Mouse (Mus musculus) R1 (cell line): Measurements from ENCODE around the gene Pknox1.
A peak's percentile ranks its signal among the peaks of the same experiment; 100 is the strongest.
"Not testable (repeated sequence)": the region's sequence is repeated elsewhere in the genome, so short reads cannot be mapped to it uniquely, and the experiment has no call there.

Experiments used
- DNase-seq: peaks from one replicate; pipeline ENCODE4 v3.0.0-alpha.2; 2018; ENCODE audit warnings: low read depth, low spot score

The Pknox1 gene

DNA sequence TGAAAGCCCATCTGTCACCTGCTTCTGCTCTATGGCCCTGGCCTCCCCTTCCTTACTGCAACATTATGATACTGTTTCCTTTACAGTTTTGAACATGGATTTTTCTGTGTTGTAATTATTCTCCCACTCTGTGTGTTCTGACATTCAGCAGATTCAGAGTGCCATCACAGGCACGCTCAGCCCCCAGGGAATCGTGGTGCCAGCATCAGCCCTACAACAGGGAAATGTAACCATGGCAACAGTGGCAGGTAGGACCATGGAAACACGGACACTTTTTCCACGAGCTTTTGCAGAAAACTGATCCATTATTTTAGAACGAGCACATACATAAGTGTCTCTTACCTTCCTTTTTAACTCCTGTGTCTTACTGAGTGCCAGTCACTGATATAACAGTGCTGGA lies 30.5 kb downstream of the Pknox1 start:
- no peak for DNase-seq

DNA sequence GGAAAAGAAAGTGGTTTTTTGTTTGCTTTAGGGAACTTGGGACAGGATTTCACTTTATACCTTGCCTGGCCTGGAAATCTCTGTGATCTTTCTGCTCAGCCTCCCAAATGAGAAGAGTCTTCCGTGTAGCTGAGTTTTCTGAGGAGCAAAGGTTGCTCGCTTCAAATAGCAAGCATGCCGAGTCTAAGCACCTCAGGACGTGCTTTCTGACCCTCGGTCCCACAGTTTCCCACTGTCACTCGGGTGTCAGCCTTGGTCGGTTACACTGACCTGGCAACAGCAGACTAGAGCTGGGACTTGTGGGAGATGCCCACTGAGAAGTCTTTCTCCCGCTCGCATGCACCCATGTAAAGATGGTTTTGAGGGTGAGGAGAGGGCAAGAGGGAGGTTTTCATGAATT lies 33.4 kb downstream of the Pknox1 start:
- DNase-seq, result no peak

DNA sequence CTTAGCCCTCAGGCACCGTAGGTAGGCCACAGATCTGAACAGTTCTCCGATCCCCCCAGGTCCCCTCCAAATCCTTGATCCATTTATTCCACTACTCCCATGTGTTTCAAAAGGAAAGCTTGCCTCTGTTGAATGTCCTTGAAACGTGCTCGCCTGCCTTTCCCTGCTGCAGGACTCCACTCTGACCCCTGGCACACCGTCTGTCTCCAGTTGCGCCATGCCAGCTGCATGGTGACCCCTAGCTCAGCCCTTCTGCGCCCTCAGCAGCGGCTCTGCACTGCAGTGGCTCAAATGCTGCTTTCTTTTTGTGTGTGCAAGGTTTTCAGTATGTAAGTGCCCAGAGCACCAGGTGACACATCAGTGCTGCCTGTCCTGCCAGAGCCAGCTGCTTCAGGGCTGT lies 34.1 kb downstream of the Pknox1 start:
- DNase-seq, result no peak

DNA sequence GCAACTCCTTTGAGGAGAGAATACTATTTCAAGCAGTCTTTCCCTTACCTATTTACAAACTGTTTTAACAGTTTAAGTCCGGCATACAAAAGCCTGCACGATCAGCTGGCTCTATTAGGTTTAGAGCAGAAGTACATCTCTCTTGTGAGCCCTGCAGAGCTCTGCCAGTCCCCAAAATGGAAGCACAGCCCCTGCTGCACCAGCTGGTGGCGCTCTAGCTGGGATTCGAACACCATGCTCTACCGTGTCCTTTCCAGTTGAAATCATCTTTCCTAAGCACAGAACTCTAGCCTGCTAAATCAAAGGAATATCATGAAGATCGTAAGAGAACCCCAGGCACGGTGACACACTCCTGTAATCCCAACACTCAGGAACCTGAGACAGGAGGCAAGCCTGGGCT lies 41.9 kb downstream of the Pknox1 start:
- DNase-seq, result peak; percentile 61

DNA sequence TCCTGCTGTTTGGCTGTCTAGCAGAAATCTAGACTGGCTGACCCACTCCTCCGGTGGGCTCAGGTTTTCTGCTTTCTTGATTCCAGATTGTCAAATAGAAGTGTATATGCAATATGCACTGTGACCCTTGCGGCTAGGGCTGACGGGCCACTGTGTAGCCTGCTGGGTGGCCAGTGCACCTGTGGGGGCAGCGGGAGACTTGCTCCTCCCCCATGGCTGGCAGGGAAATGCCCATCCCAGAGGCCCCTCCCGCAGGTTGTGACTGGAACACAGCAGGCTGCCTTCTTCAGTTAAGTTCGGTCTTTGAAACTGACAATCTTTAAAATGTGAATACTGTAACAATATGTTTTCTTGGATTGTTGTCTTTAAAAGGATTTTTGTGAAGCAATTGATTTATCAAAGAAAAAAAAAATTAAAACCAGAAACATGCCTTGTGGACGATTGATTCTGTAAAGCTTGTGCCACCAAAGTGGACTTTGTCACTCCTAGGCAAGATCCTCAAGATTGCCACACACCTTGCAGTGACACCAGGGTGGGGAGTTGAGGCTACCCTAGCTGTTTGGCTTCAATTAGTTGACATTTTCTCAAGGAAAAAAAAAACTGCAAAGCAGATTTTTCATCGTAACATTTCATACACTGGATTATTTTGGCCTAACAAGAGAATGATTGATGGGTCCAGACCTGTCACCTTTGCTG lies 42.9 kb downstream of the Pknox1 start:
- no peak for DNase-seq

DNA sequence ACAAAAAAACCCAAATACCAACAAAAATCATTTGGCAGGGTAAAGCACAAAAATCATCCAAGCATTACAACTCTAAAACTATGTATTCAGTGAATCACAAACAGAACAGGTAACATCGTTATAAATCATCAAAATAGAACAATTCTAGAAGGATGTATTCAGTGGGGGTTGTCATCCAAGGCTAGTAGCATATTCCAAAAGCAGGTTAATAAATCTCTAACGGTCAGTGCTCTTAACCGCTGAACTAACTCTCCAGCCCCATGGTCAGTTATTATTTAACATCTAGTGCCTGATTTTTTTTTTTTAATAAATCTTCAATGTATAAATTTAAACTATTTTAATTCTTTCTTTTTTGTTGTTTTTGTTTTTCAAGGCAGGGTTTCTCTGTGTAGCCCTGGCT lies 44.6 kb downstream of the Pknox1 start:
- DNase-seq, result not testable (repeated sequence)

DNA sequence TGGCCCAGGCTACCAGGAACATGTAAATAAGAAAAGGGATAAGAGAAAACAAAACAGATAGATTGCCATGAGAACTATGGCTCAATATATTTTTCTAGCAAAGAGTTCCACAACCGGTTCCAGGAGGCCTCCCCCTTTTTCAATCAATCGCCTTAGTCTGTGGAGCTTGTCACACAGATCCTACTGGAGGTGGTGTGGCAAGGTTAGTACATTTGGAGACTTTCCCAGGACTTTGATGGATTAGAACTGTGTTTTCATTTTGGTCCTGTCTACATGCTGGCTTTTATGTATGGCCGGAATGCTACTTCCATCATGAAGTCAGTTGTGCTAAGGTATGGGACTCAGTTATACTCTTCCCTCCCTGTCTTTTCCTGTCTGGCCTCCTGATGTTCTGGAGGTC lies 45.4 kb downstream of the Pknox1 start:
- no peak for DNase-seq

DNA sequence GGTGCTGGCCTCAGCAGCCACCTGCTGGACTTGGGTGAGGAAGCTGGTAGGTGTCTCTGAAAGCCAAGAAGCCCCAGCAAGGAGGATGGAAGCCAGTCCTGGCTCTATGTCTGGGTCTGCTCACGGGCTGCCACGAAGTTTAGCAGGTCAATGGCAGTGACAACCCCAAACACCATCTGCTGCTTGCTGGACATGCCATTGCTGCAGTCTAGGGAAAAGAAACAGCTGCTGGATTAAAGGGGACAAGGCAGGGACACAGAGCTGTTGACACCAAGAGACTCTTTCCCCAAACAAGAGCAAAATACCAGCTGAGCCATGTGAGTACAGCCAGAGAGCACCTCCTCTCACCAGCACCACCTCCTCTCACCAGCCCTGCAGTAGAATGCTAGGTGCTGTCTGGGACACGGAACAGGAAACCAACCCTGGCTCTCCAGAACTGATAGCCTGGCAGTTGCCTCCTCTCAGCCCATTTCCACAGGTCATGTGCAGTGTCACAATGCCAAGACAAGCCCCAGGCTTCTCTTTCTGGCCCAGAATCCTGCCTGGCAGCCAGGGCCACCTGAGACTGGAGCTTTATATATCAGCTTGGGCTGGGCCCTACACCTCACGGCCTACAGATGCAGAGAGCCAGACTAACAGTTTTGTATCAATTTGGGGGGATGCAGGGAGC lies 48.7 kb downstream of the Pknox1 start:
- DNase-seq, result no peak

DNA sequence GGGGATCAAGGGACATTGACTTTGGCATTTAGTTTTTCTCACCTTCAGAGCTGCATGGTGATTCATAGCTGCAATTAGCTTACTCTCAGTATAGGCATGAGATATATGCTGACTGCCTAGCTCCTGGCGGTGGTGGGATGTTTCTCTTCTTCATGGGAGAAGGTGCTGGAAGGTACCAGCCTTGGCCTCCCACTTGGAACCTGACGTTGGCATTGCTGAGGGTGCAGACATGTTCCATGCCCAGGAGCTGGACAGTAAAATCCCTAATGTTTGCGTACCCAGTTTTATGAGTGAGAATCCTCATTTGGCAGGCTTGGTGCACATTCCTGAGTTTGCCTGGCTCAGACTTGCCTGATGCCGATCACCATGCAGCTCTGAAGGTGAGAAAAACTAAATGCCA lies 58.6 kb downstream of the Pknox1 start:
- DNase-seq, result no peak

DNA sequence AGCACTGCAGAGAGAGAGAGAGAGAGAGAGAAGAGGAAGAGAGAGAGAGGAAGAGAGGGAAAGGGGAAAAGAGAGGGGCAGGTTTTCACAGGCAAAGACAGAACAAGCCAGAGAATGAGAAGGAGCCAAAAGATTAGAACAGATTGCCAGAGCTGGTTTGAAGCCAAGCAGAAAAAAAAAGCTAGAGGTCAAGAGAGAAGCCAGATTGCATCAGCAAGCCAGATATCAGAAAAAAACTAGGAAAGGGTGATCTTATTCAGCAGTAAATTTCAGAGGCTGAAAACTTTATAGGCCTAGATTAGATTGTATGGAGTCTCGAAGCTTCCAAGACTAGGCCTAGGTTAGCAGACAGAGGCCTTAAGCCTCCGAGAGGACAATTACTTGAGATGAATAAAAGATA lies 63.4 kb downstream of the Pknox1 start:
- no peak for DNase-seq

DNA sequence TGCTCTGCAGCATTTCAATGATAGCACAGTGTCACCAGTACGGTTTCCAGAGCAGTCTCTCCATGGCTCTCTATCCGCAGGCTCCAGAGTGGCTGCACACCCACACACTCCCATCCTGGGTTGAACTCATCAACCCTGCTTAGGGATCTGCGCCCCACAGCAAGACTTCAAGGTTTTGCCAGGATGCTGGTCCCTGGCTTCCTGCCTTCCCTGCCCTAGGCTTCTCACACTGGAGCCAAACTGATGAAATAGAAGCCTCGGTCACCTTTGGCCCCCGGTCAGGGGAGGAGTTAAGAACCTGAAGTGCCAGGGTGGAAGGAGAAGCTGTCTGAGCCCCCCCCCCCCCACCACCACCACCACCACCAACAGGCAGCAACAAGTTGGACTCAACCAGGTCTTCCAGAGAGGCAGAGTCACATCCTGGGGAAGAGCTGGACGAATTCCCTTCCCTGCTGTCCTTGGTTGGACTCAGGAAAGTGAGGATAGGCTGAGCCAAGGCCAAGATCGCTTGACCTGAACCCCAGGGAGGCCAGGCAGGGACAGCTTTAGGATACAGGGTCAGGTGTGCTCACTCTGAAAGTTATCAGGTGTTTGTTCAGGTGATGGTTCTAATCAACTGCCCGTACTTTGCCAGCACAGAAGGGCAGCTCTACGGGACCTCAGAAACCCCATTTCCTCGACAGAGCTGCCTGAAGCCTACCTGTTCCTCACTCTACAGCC lies 66.7 kb downstream of the Pknox1 start:
- no peak for DNase-seq

DNA sequence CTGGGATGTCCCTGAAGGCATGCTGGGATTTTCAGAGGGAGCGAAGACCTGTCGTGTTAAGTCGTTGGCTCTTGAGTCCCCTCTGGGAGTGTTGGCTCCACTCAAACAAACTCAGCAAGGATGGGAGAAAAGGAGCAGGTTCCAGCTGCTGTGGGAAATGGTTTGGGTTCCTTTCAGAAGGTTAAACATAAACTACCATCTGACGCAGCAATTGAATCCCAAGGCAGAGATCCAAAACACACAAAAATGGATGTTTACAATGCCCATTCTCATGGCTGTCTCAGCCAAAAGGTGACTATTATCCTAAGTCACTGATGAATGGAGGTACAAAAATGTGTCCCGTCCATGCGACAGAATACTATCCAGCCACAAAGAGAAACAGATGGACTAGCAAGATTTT lies 68.5 kb downstream of the Pknox1 start:
- DNase-seq, result no peak

DNA sequence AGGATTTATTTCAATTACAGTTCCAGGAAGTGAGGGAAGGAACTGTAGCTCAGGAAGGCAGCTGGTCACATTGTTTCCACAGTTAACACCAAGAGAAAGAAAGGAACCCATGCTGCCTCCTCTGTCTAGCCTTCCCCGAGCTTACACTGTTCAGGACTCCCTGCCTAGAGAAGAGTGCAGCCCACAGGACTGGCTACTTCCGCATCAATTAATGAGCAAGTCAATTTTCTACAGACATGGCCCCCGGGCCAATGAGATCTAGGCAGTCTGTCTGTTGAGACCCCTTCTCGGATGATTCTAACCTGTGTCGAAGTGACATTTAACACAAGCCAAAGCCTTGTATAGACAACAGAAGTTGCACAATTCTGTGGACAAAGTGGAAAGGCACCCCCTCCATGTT lies 70.4 kb downstream of the Pknox1 start:
- no peak for DNase-seq

DNA sequence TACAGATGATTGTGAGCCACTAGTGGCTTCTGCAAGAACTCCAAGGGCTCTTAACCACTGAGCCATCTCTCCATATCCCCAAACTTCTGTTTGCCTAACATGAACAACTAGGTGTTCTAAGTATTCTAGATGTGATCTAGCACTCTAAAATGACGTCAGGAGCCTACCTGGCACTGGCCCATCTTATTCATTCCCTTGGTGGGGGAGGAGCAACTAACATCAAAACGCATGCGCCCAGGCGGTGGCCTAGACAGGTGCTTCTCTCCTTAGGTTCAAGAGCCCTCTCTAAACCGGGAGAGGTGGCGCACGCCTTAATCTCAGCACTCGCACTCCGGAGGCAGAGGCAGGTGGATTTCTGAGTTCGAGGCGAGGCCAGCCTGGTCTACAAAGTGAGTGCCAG lies 71.2 kb downstream of the Pknox1 start:
- DNase-seq, result peak; percentile 46

DNA sequence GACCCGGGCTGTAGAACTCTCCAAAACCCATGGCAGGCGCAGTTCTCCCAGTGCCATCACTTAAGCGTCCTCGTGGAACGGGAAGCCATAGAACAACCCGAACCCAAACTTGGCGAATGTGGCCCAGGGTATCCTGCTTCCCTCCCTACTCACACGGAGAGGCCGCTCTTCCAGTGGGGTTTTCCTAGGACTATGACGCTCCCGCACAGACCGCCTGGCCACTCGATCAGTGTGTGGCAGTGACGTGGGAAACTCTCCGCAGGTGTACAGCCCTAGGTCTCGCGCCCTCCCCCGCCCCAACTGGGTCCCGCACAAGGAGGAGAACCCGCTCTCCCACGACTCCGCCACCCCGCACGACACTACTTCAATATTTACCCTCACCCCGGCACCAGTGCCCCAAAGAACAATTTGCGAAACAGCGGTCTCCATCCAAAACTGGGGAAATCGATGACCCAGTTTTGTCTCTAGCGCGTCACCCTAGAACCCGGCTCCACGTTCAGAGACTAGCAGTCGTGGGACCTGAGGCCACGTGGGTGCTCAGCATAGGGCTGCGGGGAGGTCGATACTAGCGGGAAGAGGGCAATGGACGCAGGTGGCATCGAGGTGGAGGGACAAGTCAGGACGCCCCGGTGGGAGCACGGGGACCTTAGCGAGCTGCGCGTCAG lies 71.9 kb downstream of the Pknox1 start:
- DNase-seq, result peak; percentile 47

DNA sequence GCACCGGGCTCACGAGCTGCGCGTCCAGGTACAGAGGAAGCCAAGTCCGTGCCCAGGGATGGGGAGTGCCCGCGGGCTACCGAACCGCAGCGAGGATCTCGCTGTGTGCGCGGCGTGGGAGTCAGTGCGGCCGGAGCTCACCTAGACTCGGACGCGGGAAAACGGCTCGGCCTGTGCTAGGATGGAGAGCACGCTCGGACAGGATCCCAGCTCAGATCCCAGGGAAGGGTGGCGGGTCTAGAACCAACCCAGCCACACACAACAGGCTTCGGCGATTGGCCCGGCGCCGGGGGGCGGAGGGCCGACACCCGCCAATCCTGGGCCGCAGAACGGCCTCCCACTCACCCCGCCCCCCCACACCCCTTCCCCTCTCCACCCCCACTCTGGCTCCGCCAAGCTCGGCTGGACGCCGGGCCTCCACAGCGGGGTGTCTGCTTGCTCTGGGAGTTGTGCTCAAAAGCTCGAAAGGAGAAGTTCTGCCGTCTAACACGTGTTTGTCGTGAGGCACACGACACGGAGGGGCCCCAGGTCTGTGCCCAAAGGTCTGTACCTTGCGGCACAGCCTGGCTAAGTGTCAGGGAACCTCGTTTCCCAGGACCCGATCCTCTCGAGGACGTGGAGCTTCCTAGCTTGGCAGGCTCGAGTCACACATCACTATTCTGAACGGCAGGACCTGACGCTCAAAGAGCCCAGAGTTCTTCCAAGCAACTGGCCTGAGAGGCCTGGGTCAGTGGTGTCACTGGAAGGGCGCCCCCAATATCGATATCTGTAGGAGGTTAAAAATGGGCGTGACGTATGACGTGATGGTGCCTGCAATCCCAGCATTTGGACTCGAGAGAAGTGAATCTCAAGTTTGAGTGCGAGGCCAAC lies 72.6 kb downstream of the Pknox1 start, which contains the start of gene Cbs:
TSS of gene Cbs (minus strand) at position 297 of the 870 bp plus-strand sequence.
- DNase-seq, result peak; percentile 91

DNA sequence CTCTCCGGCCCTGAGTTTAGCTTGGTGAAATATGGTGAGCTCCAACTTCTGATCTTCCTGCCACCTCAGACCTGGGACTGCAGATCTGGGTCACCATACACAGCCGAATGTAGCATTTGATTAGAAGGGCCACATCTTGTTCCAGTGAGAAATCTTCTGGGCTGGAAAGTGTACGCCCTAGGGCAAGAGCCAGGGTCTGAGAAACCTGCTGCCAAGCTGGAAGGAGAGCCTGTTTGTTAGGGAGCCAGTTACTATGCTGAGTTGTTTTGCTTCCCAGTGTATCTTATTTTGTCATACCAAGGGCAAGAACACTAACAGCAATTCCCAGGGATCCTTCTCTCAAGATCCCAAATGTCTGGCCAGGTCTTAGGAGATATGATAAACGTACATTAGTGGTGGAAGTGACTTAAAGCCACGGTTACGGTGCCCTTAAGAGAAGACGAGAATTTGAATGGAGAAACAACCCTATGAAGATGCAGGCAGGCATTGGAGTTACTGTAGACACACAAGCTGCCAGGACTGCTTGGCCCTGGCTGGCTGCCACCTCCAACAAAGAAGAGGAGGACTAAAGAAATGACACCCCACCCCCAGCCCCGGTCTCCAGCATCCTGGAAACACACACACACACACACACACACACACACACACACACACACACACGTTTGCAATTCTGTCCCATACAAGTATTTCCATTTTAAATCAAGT lies 73.5 kb downstream of the Pknox1 start:
- DNase-seq, result no peak

DNA sequence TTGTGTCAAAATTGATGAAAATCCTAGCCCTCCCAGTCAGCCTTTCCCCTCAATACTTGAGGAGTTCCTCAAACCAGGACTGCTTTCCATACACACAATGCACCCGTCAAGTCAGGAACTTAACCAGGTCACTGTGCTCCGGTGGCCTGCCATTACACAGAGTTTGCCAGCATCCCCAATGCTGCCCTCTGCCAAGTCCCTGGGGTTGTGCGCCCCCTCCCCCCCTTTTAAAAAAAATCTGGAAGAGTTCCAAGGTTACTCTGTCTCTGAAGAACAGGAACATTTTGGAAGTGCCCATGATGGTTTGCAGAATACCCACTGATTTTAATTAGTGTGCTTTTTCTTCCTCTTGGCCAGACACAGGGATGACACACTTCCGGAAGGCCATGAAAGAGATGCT lies 75.1 kb downstream of the Pknox1 start:
- DNase-seq, result no peak

DNA sequence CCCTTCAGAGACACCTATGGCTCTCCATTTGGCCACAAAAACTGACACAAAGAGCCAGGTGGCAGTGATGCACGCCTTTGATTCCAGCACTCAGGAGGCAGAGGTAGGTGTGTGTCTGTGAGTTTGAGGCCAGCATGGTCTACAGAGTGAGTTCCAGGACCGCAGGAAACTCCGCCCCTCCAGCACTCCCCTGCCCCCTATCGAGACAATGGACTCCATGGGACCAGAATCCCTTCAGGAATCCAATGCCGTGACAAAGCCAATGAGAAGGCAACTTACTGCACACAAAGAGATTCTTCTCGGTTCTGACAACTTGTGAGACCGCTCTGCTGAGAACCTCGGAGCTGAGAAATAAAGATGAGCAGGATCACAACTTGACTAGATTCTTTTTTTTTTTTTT lies 77.8 kb downstream of the Pknox1 start:
- peak; percentile 89 for DNase-seq

DNA sequence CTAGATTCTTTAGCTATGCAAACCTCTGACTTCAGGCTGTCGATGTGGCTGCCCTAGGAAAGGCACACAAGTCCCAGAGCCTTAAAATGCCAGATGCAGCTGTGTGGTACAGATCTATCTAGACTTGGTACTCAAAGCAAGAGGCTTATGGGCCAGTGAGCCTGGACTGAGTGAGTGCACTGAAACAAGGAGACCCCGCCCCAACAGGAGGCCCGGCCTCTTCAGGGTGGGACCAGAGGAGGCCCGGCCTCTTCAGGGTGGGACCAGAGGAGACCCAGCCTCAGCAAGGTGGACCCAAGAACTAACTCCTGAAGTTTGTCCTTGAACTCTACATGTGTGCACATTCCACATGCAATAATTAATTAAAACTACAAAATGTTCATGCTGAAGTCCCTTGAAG lies 78.4 kb downstream of the Pknox1 start:
- DNase-seq, result peak; percentile 90
